Mouse (Mus musculus) spleen, adult 2 months (tissue): ENCODE results near the gene Ice2.

ENCODE experiments used
- CTCF ChIP-seq: fragments of 200-500 bp; IDR thresholded peaks from 2 replicates; pipeline ENCODE4 v1.5.1; 2011; ENCODE audit warnings: mild to moderate bottlenecking, inconsistent platforms; ENCODE audit not compliant: insufficient read depth, insufficient read length, insufficient replicate concordance; ENCODE audit errors: extremely low read depth
- POLR2A ChIP-seq: fragments of 200-500 bp; IDR thresholded peaks from 2 replicates; pipeline ENCODE4 v1.6.1; 2011; ENCODE audit warnings: low read depth, low read length, inconsistent platforms

DNA sequence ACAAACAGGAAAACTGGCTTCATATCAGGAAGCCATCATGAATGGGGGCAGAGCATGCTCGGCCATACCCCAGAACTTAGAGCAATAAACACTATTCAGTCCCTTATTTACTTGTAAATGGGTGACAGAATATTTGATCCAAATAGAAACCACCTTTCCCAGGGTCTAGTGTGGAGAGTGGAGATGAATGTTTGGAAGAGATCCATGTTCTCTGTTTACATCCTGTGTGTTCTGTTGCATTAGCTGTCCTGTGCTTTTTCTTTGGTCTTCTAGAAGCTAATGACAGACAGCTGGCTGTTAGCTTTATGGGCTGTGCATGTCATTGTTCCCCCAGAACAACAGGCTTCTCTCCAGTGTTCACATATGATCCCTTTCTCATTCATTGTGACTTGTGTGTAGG, 12.8 kb upstream of the Ice2 start:
- TF ChIP-seq CTCF (no peak), POLR2A (no peak)
